Mouse (Mus musculus): Measurements from ENCODE around the gene Sowaha.
A peak's percentile ranks its signal among the peaks of the same experiment; 100 is the strongest.

The Sowaha gene

DNA sequence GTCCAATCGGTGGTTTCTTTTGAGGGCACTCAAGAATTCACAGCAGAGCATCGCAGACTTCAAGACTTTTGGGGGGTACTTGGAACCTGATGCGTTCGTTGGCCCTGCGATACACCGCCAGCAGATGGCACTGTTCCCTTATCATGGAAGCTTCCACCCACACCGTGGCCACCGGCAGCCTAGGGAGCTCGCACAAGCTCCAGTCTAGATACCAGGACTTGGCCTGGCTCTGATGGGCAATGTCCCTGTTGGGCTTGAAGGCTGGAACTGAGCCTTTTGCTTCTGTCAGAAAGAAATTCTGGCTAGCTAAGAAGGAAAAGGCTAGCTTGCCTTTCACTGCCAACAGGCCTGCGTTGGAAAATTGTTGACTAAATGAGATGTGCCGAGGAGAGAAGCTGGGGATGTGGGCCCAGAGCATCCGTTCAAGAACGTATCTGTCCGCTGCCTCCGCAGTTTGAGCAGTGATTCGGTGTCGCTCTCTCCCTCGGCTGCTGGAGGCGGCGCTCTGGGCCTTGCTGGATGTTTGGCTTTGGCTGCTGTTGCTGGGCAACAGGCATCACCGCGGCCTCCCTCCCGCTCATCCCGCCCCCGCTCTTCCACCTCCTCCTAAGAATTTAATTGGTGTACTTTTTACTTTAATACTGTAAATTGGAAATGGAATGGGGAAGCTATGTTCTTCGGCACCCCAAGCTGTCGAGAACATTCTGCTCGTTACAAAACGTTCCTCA, 9.9 kb downstream of the Sowaha start, which contains the start of gene Gm9837:
Gene Gm9837 (minus strand): TSS at position 512 of the 728 bp plus-strand sequence.
- DNase-seq, result peak; percentile 89

DNA sequence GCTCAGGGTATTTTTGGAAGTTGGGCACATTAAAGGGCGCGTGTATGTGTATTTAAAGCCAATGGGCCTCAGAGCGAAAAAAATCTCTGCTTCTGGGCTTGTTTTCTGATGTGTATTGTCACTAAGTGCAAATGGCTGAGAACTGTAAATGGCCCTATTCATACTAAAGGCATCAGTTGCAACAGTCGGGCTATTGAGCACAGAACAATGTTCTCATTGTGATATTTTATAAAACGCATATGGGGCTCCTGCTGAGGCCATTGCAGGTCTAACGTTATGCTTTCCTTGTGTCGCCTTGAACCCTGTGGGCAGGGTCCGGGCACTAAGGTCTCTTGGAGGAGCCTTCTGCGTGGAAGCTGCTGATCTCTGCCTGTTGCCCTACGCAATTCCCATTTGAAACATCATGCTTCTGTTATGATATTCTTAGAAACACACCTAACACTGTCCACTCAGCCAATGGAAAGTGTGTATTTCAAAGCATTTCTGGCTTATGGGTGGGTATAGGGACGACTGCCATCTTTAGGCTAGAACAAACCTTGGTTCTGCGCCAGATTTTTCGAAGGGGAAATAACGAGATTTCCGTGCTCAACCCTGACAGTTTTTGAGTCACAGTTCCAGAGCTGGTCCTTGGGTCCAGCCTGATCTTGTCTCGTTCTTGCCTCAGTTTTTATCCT, 10.6 kb downstream of the Sowaha start:
- no peak for DNase-seq

DNA sequence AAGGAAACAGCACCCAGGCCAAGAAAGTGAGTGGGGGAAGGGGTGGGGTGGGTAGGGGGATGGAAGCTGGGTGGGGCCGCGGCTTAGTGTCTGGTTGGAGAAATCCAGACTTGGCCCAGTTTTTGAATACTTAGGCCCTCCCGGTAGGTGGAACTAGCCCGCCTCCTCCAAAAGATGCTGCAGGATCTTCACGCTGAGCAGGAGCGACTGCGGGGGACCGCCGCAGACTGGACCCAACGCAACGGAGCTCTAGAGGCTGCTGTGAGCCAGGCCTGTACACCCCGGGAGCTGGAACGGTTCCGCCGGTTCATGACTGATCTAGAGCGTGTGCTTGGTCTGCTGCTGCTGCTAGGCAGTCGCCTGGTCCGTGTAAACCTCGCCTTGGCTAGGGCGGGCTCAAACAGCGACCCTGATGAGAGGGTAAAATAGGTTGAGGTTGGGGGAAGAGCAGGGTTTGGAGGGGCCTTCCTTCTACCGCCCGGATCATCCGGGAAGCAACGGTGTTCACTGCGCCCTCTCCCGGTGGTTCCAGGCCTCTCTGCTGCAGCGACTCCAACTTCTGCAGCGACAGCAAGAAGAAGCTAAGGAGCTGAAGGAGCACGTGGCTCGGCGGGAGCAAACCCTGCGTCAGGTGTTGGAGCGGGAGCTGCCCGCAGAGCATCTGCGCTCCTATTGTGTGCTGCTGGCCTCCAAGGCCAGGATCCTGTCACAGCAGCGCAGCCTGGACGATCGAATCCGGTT, 13.7 kb downstream of the Sowaha start:
- DNase-seq, result peak; percentile 83

DNA sequence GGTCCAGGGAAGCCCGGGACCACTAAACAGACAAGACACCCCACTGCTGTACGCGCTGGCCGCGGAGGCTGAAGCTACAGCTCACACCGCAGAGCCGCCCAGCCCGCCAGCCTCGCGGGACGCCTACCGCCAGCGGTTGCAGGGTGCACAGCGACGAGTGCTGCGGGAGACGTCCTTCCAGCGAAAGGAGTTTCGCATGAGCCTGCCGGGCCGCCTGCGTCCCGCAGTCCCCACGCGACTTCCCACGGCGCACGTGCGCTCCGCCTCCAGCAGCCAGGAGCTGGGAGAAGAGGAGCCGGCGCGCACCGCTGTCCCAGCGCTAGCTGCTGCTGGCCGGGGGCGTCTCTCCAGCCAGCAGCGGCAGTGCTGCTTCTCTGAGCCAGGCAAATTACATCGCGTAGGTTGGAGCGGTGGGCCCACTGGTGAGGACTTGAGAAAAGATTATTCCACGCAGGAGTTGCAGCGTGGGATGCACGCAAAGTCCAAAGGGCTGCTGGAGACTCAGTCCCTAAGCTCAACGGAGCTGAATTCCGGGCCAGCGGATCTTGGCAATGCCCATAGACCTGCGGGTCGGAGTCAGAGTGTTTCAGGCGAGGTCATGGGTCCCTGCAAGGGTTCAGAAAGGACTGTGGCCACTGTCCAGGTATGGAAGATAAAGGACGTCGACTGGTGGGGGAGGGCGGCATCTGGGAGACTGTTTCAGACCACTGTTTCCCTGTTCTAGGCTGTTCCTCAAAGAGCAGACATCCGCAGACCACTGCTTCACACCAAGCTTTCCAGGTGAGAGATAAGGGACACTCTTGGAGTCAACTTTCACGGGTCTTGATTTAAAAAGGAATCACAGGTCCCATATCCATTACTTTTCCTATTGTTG, 16.3 kb downstream of the Sowaha start:
- peak; percentile 77 for DNase-seq

DNA sequence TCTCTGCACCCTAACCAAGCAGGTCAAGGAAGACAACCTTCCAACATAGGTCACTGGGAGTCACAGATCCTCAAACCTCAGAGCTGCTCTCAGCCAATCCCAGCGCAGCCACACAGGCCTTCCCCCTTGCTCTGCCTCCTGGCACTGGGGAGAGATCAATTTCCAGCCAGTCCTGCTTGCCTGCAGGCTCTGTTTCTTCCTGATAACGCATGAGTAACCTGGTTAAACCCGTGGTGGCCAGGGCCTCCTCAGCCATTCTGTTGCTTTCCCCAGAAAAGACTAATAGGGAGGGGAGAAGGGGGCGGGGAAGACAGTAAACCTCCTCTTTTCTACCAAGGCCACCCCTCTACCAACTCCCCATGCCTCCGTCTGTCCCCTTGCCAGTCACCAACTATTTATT, 18.3 kb downstream of the Sowaha start:
- DNase-seq, result no peak

DNA sequence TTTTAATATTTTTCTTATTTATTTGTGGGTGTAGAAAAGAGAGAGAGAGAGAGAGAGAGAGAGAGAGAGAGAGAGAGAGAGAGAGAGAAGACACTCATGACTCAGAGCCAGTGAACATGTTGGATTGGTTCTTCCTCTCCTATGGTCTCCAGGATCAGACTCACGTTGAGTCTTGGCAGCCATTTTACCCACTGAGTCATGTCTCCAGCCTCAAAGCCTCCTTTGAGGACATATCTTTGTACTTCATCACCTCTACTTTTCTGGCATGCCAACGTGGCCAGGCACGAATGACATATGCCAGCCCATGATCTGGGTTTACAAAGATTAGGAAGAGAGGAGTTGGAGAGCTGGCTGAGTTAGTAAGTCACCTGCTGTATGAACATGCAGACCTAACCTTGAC, 19.9 kb downstream of the Sowaha start:
- DNase-seq, result no peak

DNA sequence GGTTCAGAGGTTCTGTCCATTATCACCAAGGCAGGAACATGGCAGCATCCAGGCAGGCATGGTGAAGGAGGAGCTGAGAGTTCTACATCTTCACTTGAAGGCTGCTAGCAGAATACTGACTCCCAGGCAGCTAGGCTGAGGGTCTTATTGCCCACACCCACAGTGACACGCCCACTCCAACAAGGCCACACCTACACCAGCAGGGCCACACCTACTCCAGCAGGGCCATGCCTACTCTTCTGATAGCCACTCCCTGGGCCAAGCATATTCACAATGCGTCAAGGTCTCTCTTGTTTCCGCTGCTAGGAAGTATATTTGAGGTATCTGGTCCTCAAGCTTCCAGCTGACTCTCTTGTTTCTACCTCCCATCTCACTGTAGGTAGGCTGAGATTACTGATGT, 21.1 kb downstream of the Sowaha start:
- DNase-seq, result no peak

DNA sequence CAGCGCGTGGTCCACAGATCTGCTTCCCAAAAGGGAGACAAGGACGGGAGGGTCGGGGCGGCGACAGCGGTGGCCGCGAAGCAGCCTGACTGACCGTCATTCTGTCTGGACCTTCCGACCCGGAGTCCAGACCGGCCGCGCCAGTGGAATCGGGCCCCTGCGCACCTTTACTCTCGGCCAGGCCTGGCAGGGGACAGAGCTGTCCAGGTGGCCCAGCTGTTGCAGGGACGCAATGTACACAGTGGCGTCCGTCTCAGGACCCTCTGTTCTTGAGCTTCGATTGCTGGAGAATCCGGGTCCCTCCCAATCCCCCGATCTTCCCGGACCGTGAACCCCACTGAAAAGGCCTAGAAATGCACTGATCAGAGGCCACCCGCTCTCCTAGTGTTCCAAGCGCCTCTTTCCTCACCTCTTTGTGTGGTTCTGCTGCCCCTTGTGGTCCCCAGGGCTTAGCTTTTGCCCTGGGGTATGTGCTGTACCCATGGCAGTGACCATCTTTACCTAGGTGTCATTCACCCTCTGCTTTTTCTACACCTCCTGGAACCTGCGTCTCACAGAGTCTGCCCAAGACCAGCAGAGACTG, 22.6 kb downstream of the Sowaha start:
- no peak for DNase-seq

DNA sequence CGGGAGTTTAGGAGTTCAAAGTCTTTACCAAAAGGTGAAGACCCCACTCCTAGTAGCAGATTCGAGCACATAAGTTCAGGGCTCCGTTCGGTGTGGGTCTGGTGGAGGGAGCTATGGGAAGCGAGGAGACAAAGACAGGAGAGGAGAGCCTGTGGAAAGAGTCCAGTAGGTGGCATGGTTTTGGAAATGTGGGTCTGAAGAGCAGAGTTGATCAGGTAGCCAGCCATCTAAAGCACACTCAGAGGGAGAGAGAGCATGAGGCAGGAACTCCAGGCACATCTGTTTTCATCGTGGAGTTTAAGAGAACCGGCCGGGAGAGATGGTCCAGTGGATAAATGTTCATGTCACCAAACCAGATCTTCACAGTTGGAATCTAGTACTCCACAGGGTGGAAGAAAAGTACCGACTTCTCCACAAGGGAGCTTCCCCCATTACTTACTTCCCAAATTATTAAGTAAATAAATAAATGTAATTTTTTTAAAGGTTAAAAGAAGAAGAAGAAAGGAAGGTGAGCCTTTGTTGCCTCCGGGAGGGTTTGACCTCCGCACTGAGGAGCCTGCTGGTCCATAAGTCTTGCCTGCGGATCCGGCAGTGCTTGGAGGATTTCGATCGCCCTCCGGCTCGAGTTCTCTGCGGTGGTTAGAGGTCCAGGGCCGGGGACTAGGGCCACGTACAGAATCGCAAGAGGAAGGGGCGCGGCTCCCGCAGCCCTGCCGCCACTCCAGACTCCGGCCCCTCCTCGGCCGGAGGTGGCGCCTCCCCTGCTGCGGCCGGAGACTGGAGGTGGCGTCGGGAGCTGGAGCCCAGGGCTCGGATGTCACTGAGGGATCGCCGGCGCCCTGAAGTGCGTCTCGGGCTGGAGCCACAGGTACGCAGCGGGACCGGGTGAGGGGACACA, 23.4 kb downstream of the Sowaha start, which contains the start of the genes Gm10447 and Shroom1:
Gene Gm10447 (minus strand): TSS at position 637 of the 898 bp plus-strand sequence.
Gene Shroom1 (plus strand): TSS at position 732 of the 898 bp plus-strand sequence.
- peak; percentile 29 for DNase-seq

DNA sequence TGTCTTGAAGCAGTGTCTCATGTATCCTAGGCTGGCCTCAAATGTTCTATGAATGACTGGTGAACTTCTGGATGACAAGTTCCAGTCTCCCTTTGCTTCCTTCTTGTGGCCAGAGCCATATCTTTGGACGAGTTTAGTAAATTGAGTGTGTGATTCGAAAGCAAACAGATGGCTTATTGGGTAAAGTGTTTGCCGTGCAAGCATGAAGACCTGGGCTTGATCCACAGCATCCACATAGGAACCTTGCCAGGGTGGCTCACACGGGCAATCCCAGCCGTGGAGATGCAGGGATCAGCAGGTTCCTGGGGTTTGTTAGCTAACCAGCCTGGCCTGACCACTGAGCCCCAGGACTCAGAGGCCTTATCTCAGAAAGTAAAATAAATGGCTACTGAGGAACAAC, 27.0 kb downstream of the Sowaha start:
- no peak for DNase-seq

DNA sequence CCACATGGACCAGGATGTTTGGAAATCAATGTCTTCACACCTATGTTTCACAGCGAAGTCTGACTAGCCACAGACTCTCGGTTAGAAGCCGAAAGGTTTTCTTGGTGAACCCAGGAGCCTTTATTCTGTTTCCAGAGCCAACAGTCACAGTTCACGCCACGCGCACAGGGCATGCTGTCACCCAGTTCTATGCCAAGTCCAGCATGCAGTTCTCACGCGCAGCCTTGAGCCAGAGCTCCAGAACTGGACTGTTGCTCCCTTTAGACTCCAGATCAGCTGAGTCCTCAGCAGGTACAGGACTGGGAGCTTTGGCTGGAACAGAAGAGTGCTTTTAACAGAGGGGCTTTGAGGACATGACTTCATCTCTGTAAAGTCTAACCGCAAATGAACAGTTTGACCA, 27.7 kb downstream of the Sowaha start:
- DNase-seq, result no peak

DNA sequence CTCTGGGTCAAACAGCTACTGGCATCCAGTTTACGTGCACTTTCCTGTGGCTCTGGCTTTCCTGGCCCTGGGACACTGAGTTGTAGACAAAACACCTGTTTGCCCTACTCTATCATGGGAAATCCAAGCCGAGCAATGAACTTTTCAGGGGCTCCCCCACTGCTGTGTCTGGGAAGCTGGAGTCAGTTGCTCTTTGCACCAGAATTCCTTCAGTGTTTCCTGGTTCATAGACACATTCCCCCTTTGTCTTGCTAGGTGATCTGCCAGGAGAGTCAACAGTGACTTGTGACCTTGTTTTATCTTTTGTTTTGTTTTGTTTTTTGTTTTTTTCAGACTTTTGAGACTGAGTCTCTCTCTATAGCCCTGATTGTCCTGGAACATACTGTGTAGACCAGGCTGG, 28.7 kb downstream of the Sowaha start:
- DNase-seq, result no peak

DNA sequence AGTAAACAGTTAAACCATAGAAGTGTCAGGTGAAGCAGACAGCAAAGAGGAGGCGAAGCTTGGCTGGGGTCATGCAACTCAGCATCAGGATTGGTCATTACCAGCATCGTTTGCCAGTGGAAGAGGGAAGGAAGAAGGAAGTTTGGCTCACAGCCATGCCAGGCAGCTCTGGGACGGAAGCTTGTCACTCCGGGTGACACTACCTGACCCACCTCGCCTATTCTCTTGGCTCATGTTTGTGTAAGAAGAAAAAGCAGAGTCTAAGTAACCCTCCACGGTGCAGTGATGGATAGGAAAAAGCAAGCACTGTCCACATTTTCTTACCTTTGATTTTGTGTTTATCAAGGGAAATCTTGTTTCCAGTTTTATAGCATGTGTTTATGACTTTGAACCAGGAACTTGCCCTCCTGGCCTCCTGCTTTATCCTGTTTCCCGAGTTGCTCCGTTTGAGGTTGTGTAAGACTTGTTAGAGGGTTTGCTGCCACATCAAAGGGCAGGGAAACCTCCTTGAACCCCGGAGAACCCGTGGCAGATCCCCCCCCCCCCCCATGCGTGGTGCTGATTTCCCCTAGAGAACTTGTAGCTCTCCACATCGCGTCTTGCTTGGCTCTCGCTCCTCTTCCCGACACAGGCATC, 29.9 kb downstream of the Sowaha start:
- no peak for DNase-seq

DNA sequence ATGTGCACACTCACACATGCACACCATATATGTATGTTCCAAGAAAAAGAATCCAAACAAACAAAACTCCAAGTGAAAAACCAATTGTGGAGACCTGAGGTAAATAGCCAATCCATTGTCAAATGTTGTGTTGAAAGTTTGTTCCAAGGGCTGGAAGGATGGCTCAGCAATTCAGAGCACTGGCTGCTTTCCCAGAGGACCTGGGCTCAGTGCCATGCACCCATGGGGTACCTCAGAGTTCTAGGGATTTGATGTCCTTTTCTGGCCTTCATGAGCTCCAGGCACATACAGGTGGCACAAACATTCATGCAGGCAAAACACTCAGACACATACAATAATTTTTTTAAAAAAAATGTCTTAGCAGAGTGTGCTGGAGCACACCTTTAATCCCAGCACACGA, 31.5 kb downstream of the Sowaha start:
- no peak for DNase-seq

DNA sequence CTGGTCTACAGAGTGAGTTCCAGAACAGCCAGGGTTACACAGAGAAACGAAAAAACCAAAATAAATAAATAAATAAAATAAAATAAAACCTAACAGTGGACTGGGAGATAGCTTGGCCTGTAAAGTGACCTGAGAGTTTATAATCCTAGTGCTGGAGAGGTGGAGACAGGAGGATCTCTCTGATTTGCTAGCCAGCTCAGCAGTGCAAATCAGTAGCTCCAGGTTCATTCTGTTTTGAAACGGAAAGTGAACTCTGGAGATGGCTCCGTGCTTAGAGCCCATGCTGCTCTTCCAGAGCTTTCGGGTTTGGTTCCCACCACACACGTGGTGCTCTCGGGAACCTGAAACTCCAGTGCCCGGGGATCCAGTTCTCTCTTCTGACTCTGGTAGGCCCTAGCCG, 32.1 kb downstream of the Sowaha start:
- no peak for DNase-seq

DNA sequence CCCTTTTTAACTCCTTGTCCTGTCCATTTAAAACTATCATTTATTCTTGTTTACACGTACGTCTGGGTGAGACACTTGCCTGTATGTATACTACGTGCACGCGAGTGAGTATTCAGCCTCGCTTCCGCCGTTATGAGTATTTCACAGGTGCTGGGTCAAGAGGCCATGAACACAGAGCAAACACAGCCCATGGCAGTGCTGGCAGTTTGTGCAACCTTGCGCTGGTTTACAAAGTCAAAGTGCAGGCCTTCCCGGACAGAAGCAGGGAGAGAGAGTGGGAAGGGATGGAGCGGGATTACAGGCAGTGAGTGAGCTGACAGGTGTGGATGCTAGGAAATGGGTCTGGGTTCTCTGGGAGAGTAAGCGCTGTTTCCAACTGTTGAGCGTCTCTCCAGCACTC, 33.9 kb downstream of the Sowaha start:
- DNase-seq, result no peak

DNA sequence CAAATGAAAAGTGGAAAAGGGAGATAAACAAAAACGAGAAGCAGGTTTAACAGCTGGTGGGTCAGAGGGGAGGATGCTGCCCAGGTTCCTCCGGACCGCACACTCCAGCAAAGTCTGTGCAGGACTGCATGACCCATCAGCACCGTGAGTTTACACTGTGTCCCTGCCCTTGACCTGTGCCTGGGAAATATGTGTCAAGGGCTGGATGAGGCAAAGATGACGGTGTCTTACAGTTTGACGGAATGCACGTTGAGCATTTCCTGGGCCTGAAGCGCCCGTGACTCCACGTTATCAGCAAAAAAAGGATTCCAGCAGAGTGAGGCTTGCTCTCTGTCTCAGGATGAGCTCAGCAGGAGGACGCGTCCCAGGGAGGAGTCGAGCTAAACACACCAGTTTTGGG, 34.5 kb downstream of the Sowaha start:
- no peak for DNase-seq

DNA sequence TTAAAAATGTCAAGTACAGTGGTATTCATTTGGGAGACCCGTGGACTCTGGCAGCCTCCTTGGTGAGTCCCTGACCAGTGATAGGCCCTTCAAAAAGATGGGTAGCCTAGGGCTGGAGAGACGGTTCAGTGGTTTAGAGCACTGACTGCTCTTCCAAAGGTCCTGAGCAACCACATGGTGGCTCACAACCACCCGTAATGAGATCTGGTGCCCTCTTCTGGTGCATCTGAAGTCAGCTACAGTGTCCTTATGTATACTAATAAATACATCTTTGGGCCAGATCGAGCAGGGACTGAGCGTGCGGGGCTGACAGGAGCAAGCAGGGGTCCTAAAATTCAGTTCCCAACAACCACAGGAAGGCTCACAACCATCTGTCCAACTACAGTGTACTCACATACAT, 36.2 kb downstream of the Sowaha start:
- DNase-seq, result no peak

DNA sequence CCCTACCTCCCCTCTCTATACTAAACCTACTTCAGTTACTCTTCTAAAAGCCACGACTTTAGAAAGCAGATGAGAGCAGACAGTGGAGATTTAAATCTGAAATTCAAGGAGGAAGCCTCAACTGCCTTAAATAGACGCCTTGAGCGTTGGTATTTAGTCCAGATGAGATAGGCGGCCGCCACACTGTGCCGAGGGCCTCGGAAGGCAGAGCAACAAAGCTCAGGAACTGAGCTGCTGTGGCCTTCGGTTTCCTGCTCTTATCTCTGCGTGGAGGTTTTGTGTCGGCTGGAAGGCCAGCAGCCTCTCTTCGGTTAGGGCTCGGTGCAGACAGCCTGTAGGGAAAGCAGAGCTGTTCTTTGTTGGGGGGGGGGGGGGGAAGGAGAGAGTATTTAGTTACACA, 38.2 kb downstream of the Sowaha start:
- no peak for DNase-seq

DNA sequence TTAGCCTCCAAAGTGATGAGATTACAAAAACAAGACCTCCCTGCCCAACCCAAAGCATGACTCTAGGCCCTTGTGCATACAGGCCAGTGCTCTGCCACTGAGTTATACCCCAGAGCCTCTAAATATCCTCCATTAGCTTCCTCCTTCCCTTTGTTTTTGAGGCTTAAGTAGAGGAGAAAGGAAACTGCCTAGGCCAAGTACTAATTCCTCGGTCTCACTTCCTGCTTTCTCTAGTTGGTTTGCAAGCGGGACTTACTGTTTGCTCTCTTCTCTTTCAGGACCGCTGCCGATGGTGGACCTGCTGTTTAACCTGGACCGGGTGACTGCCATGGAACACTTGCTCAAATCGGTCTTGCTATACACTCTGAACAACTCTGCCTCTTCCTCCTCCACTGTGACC, 43.7 kb downstream of the Sowaha start:
- DNase-seq, result no peak

DNA sequence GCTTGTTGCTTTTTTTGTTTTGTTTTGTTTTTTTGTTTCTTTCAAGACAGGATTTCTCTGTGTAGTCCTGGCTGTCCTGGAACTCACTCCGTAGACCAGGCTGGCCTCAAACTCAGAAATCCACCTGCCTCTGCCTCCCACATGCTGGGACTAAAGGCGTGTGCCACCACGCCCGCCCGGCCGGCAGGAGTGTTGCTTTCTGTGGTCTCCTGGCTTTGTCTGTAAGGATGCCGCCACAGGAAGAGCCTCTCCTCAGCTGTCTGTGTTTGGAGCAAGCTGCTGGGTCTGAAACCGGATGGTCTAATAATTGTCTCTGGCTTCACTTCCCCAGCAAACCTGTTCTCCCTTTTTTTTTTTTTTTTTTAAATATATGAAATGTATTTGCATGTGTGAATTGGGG, 44.6 kb downstream of the Sowaha start:
- no peak for DNase-seq

Measured in right cerebral cortex, postnatal 25 days (tissue).